Mouse (Mus musculus) CH12.LX (cell line): ENCODE data around the gene Abtb1.

ENCODE experiments used
- CHD1 ChIP-seq: IDR thresholded peaks from 2 replicates; pipeline ENCODE4 v1.6.1; 2012; ENCODE audit warnings: low read depth, low read length, improper control_type of control experiment, inconsistent platforms
- CTCF ChIP-seq, 2 experiments: IDR thresholded peaks in 1 of 2; conservative IDR thresholded peaks in 1 of 2; 2 replicates each; pipeline ENCODE4 v1.5.1; 2011 to 2012; ENCODE audit warnings: low read depth in 2 of 2, low read length in 2 of 2, improper control_type of control experiment in 1 of 2, inconsistent platforms in 1 of 2, mild to moderate bottlenecking in 1 of 2, moderate library complexity in 1 of 2
- ETS1 ChIP-seq: conservative IDR thresholded peaks from 2 replicates; pipeline ENCODE4 v1.6.1; 2012; ENCODE audit warnings: low read depth, mild to moderate bottlenecking, inconsistent platforms, low read length, improper control_type of control experiment, moderate library complexity
- PAX5 ChIP-seq: IDR thresholded peaks from 2 replicates; pipeline ENCODE4 v1.6.1; 2012; ENCODE audit warnings: low read length, inconsistent platforms, mixed read lengths
- POLR2A ChIP-seq: IDR thresholded peaks from 2 replicates; pipeline ENCODE4 v1.6.1; 2011; ENCODE audit warnings: low read depth, mild to moderate bottlenecking, improper control_type of control experiment, low read length
- SIN3A ChIP-seq: IDR thresholded peaks from 2 replicates; pipeline ENCODE4 v1.6.1; 2012; ENCODE audit warnings: low read length, improper control_type of control experiment, inconsistent platforms
- USF1 ChIP-seq: IDR thresholded peaks from 2 replicates; pipeline ENCODE4 v1.6.1; 2014; ENCODE audit warnings: low read depth, mild to moderate bottlenecking, inconsistent platforms, low read length, improper control_type of control experiment

DNA sequence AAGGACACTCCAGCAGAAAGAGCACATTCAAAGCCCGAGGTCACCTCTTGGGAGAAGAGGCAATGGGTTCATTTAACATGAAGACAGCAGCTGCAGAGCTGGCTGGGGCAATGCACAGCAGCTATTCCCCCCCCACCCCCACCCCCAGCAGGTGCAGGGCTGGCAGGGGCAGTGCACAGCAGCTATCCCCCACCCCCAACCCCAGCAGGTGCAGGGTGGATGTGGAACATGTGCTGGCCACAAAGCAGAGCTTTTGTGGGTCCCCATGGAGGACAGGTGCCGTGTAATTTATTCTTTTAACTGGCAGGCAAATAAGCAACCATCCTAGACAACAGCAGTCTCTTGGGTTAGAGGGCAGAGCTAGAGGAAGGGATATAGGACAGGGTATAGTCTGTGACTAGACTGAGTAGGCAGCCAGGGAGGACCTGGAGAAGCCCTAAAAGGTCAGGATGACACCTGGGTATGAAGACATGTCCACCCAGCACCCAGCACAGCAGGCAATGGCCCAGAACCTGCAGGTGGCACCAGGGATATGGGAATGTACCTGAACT is 44.7 kb upstream of the Abtb1 start:
- TF ChIP-seq CTCF (conservative IDR thresholded peaks at IDR 0.05 in 1 of 2, IDR thresholded peaks at IDR 0.05 in 1 of 2; ENCODE audit: low read depth in 2 of 2, low read length in 2 of 2) (no peak), ETS1 (no peak), CHD1 (no peak), PAX5 (no peak), POLR2A (no peak), USF1 (no peak), SIN3A (no peak)
